Mouse (Mus musculus): Measurements from ENCODE around the gene Kcna4. TPM values are rescaled to one million over a fixed set of nuclear protein-coding genes. Genes with fewer than 3 reads are reported as not detected.

Gene Kcna4
- polyA plus RNA-seq (2015; fragmentation: Nextera tagmentation; extraction: Ambion mirVana) = not detected in 2 replicates

- peak; percentile 1 for DNase-seq (ENCODE audit: low spot score)
Measured at GRCm38 (mm10) chr2:107289990-107290696, at the start of gene Kcna4. TSS of gene Kcna4 (plus strand) at chr2:107290639.

GRCm38 (mm10) chr2:107258091-107258490 is 32.3 kb upstream of the Kcna4 start:
- no peak for DNase-seq (ENCODE audit: low spot score)

DNA sequence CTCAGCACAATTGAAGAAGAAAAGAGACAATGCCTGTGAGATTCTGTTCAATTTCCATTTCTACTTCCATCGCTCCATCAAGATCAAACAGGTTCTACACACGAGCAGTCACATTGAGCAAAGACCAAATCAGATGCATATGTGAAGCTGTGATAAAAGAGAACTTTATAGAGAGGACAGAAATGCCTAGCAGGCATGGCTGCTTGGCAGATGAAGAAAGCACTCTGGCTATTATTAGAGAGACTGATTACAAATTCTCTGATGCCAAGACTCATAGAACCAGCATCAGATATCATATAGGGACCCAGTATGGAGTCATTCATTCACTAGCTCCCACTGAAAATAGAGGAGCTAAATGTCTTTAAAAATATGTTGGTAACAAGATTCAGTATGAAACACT is 24.2 kb upstream of the Kcna4 start:
- DNase-seq (ENCODE audit: low spot score) = no peak

DNA sequence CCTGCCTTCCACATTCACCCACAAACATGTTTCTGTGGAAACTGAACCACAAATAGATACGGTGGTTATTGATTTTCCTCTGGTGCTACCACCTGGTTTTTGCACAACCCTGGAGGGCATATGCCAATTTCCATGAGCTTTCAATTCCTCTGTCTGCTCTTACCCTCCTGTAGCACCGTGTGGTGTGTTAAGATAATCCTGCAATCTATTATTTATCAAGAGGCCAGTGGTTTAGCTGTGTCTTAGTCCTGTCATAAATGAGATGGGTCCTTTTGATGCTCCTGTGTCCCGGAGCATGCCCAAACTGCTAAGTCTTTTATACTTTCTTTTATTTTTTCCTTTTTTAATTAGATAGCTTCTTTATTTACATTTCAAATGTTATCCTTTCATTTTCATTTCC is 20.4 kb upstream of the Kcna4 start:
- no peak for DNase-seq (ENCODE audit: low spot score)

DNA sequence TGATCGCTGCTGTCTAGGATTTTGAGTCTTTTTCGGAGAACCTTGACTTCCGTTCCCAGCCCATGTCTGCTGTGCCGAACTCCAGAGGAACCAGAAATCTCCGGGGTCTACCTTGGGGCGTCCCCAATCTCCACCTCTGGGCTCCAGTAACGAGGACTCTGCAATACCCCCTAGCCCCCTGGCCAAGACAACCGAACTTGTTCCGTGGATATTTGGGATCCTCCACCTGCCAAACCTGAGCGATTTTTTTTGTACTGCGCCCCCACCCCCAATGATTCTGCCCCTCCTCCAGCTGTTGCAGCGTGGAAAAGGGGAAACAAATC is 219 bp downstream of the Kcna4 start:
- DNase-seq (ENCODE audit: low spot score) = no peak

GRCm38 (mm10) chr2:107291142-107291541 is 703 bp downstream of the Kcna4 start:
- no peak for DNase-seq (ENCODE audit: low spot score)

DNA sequence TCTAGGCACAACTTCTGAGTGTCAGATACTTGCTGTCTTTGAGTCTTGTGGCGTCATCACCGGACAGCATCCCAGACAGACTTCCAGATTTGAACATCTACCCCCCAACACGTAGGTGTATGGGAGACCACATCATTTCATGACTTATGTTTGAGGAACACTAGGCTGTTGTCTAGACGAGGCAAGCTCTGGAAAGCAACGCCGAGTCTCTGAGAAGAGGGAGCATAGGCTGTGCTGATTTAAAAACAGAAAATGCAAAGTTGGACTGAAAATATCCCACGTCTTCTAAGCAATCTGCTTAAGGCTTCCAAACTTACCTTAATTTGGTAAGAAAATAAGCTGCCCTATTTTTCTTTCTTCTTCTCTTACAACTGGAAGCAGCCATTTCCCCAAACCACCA is 4.1 kb downstream of the Kcna4 start:
- no peak for DNase-seq (ENCODE audit: low spot score)

- no peak for DNase-seq (ENCODE audit: low spot score)
Measured at GRCm38 (mm10) chr2:107301886-107302285, 11.4 kb downstream of the Kcna4 start.

DNA sequence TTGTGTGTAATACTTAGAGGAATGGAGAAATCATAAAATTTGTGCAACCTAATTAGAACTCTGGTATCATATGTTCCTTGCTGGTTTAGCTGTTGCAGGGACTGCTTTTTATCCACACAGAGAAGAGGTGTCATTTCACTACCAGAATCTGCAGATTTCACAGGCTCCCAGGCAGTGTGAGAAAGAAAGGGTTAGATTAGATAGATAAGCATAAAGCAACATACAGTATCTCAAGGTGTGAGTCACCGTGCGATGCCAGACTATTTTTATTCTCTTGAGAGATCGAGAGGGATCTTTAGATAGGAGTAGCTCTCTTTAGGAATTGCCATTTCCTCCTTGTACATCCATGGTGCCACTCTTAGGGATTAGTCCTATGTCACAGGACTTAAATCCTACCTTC is 14.3 kb downstream of the Kcna4 start:
- DNase-seq (ENCODE audit: low spot score) = no peak

GRCm38 (mm10) chr2:107306077-107306476 is 15.6 kb downstream of the Kcna4 start:
- no peak for DNase-seq (ENCODE audit: low spot score)

DNA sequence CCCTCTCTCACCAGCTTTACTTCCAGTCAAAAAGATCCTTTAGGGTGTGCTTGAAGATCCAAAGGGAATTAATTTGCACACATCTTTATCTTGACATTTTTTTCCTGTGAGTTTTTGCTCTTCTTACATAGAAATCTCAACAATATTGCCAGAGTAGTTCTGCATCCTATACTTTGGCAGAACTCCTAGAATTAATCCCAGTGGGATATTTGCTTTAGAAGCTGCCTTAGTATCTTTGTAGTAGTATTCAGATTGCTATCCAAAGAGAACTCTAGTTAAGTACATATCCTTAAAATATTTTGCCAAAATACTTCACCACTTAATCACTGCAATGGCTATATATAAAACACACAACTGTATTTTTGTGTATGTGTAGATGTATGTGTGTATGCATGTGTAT is 28.2 kb downstream of the Kcna4 start:
- no peak for DNase-seq (ENCODE audit: low spot score)

DNA sequence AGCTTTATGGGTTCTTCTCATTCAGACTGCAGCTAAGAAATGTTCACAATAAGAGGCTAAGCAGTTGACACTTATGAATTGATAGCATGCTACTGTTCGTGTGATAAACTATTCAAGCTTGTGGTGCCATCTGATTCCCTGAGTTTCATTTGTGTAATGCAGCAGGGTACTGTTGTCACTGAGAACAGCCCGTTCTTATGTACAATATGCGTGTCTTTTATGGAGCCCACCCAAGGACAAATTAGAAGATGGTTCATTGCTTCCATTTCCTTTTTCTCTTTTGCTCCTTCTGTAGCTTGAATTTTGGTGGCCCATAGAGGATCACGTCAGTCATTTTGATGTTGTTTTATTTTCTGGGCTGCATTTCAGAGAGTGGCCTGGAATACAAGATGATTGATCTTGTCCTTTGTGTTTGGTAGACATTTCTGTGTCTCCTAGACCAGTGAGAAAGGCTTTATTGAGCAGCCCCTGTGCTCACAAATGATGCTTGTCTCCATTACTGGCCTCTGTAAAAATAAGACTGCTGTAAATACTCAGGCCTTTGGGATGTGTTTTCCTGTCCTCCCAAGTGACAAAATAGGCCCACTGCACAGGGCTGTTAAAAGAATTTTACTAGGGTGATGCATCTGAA is 31.3 kb downstream of the Kcna4 start:
- DNase-seq (ENCODE audit: low spot score) = no peak

DNA sequence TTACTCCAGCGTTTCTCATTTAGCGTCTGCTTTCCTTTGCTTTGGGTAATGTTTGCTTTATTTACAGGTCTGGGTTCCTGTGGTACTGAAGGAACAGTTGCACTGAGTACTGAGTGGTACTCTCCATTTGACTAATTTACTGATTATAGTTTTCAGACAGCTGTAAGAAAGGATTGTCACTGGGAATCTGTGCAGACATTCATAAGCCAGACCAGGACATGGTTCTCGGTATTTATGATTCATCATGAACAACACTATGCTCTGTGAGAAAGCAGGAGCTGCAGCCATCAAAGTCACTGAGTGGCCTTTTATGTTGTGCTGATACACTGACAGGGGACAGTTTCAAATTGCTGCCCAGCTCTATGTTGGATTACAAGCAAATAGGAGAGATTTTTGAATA is 33.7 kb downstream of the Kcna4 start:
- DNase-seq (ENCODE audit: low spot score) = no peak

- DNase-seq (ENCODE audit: low spot score) = no peak
Measured at GRCm38 (mm10) chr2:107327276-107327675, 36.8 kb downstream of the Kcna4 start.

GRCm38 (mm10) chr2:107341291-107341690 is 50.9 kb downstream of the Kcna4 start:
- no peak for DNase-seq (ENCODE audit: low spot score)

DNA sequence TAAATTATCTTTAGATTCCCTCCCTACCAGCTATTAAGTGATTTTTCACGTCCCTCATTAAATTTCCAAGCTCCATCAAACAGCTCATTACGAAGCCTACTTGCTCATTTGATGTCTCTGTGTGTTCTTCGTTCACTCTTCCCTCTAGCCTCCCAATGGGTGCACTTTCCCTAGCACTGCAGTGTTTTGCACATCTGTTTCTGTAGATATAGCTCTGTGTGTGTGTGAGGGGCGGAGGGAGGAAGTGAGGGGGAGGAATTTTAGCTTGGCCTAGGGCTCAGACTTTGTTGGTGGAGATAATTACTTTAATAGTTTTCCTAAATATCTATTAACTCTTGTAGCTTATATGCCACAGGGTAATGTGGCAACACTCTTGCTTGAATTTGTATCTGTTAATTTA is 54.4 kb downstream of the Kcna4 start:
- no peak for DNase-seq (ENCODE audit: low spot score)

GRCm38 (mm10) chr2:107345299-107345698 is 54.9 kb downstream of the Kcna4 start:
- DNase-seq (ENCODE audit: low spot score) = no peak

Other genes starting within 250 kb of the Kcna4 start
- 0.08 TPM in 1 of 2 replicates, not detected in the other for gene Fshb, start 231.0 kb upstream of the Kcna4 start, polyA plus RNA-seq (2015; fragmentation: Nextera tagmentation; extraction: Ambion mirVana)